Mouse (Mus musculus) lung, adult 18-20 months (tissue): Measurements from ENCODE around the gene Smarce1.

ENCODE experiments used
- DNase-seq, 2 experiments: peaks; one replicate each; pipeline ENCODE4 v3.0.0; 2022; ENCODE audit warnings: mixed read lengths in 2 of 2

Smarce1 gene

DNA sequence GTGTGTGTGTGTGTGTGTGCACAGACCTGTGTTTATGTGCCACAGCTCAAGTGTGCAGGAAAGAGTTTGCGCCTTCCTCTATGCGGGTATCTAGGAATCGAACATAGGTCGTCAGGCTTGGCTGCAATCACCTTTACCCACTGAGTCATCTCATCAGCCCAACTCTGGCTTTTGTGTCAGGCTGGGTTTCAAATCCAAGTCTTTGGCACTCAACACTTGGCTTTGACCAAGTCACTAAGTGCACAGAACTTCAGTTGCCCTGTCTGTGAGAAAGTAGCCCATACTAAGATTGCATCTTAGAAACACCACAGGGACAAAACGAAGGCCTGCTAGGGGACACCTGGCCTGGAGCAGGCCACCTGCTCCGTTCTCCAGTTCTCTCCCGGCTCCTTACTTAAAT lies 63.2 kb downstream of the Smarce1 start:
- DNase-seq = no peak

DNA sequence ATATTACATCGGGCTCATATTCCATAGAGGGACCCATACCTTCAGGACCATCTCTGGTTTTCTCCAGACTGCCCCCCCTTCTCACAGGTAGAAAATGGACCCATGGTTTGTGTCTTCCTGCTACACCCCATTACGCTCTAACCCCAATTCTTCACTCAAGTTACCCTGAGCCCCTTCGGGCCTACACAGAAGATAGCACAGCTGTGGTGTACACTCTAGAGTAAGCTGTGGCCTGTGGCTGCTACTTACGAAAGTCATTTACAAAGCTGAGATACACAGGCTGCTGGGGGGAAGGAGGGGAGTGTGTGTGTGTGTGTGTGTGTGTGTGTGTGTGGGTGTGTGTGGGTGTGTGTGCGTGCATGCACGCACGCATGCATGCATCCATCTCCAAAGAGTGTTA lies 64.6 kb downstream of the Smarce1 start:
- no peak for DNase-seq

DNA sequence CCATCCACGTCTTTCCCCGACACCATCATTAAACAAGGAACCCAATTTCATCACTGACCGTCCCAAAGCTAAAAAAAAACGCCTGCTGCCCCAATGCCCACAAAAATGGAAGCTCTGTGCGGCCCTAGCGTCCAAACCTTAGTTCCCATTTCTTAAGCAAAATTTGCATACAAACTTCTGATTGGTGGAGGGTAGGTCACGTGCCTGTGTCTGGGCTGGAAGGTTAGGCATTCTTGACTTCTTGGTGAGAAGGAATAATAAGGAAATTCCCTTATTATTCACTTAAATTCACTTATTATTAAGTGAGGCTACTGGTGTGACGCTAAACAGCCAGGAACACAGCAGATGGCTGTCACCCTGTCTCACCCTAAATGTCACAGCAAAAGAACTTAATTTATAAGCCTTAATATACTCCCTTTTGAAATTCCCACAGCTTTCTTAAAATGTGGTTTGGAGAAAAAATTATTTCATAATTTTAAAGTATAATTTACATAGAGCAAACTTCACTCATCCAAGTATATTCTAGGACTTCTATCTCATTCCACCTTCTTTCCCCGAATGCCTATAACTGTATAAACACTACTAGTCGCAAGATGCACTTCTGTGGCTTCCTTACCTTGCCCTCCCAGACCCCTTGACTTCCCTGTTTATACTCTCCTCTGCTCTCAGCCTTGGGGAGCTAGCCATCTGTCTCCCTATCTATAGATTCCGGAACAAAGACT lies 65.6 kb downstream of the Smarce1 start:
- DNase-seq = no peak

DNA sequence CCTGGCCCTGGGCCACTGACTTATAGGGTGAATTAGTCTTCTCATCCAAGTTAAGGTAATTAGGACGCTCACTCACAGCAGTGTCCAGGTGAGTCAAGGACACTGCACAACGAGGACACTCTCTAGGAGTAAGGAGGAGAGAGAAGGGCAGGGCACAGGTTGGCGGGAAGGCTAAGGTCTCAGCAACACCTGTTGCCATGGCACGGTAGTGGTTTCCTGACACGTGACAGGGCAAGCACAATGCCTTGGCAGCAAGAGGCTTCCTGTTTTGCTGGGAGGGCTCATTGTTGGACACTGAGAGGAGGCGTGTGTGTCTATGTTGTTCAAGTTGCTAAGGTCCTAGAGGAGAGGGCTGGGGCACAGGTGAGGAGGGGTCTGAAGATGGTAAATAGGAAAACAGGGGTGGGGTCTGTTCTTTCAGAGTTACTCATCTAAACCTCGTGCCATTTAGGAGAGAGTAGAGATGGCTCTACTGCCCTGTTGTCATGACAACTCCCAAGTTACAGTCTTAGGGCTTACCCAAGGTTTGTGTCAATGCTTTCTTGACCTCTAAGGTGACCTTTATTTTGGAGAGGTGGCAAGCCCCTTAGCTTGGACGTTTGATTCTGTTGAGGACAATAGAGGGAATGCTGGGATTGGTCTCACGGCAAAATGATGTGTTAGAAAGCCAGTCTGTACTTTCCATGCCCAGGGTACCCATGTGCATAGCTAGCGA lies 67.7 kb downstream of the Smarce1 start:
- peak in 1 of 2 experiments; percentile 49 for DNase-seq

DNA sequence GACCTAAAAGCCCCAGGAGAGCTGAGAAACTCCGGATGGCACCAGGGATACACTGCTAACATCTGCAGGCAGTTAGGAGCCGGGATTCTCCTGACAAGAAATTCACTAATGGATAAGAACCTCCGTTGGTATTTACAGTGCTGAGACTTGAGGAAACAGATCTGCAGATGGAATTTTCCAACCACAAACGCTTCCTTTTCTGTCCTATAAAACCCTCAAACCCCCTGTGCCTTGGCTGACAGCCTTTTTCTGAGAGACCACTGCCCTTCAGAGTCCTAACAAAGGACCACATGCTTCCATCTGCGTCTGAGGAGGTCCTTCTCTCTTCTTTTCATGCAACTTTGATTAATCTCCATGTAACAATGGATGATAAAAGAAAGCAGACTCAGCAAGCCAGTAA lies 69.2 kb downstream of the Smarce1 start:
- no peak for DNase-seq

DNA sequence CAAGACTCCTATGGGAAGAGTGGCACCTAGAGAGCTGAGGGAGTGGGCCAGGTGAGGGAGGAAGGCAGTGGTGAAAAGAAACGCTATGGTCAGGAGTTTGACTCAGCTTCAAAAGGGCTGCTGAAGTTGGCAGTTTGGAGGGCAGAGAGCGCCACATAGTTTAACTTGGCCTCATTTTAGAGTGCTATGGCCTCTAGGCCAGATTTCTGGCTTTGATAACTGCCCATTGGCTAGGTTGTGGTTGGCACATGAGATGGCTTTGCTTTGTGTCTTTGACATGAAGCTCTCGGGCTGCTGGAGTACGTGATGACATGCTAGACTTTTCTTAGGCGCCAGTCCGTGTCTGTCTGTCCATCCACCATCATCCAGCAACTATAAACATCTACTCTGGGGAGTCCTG lies 70.6 kb downstream of the Smarce1 start:
- no peak for DNase-seq
